Mouse (Mus musculus): ENCODE data around the gene Adcy10. TPM values are rescaled to one million over a fixed set of nuclear protein-coding genes. Genes with fewer than 3 reads are reported as not detected.

The Adcy10 gene
- not detected for polyA plus RNA-seq (2017; shearing (Covaris generic))

DNA sequence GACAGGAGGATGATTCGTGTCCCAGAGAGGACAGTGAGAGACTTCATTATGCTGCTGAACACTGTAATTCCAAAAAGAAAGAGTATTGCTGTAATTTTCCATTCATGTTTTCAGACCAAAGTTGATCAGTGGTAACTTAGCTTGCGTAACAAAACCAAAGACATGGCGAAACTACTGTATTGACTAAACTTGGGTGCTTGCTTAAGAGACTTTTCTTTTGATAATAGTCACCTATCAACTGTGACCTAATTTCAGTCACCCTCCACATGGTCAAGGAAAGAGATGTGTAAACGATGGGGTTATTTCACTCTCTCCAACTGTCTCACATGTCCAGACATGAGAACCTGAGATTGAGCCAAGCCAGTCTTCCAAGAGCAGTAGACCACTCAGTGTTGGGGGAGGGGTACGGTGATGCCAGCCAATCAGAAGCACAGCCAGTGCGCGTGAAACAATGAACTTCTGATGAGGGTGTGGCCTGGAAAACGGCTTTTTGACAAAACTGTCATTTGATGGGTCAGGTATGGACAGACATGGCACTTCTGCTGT is at the start of gene Adcy10:
TSS of gene Adcy10 (plus strand) at position 496 of the 546 bp plus-strand sequence.

DNA sequence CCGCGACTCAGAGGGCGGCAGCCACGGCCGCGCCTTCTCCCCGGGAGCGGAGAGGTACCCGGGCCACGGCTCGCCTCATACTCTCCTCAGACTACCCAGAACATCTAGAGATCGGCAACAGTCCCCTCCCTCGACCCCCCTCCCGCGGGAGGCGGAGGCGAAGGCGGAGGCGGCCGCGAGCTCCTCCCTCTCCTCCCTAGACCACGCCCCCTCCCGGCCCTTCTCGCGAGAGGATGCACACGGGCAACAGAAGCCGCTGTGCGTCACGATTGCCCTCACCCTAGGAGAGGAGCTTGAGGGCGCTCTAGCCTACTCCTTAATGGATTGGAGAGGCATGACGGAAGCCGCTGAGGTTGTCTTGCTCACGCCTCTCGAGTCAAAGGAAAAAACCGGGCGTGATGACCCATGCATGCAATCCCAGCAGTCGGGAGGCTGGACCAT is 24.6 kb upstream of the Adcy10 start, which contains the start of the genes Dcaf6 and Mpc2:
TSS of gene Dcaf6 (minus strand) at position 116 of the 441 bp plus-strand sequence.
TSS of gene Mpc2 (plus strand) at position 278 of the 441 bp plus-strand sequence.

Other genes with a start within 250 kb of the Adcy10 start
- gene Tiprl, start 248.2 kb upstream of the Adcy10 start, polyA plus RNA-seq (2017; shearing (Covaris generic)): 91.3 TPM
- gene Gpr161, start 189.4 kb upstream of the Adcy10 start, polyA plus RNA-seq (2017; shearing (Covaris generic)): 0.12 TPM
- 14.2 TPM for gene Dcaf6, start 24.7 kb upstream of the Adcy10 start, polyA plus RNA-seq (2017; shearing (Covaris generic))
- gene Mpc2, start 24.5 kb upstream of the Adcy10 start, polyA plus RNA-seq (2017; shearing (Covaris generic)): 128 TPM
- 0.73 TPM for gene Mpzl1, start 149.4 kb downstream of the Adcy10 start, polyA plus RNA-seq (2017; shearing (Covaris generic))
- gene Rcsd1, start 224.6 kb downstream of the Adcy10 start, polyA plus RNA-seq (2017; shearing (Covaris generic)): 253 TPM

All from CD4-positive, CD25-positive, alpha-beta regulatory T cell (primary cell).